Mouse (Mus musculus) small intestine, adult 2 months (tissue): ENCODE measurements around the gene Enam.

Experiments used
- CTCF ChIP-seq: fragments of 200-500 bp; IDR thresholded peaks from 2 replicates; pipeline ENCODE4 v1.5.1; 2012; ENCODE audit warnings: low read depth, mild to moderate bottlenecking, control low read depth, inconsistent platforms, low read length, moderate library complexity, mixed read lengths; ENCODE audit not compliant: insufficient replicate concordance, insufficient read length; ENCODE audit errors: extremely low read depth
- POLR2A ChIP-seq: fragments of 200-500 bp; IDR thresholded peaks from 2 replicates; pipeline ENCODE4 v1.6.1; 2012; ENCODE audit warnings: low read depth, mild to moderate bottlenecking, control low read depth, inconsistent platforms, low read length, moderate library complexity

GRCm38 (mm10) chr5:88545536-88545935, 57.8 kb downstream of the Enam start:
- TF ChIP-seq POLR2A (no peak), CTCF (no peak)
